Mouse (Mus musculus) hindbrain, embryonic 16.5 days (tissue): ENCODE results near the gene Ptpn11. TPM values are rescaled to one million over a fixed set of nuclear protein-coding genes. Genes with fewer than 3 reads are reported as not detected.
A peak's percentile ranks its signal among the peaks of the same experiment; 100 is the strongest.

Source experiments
- ATAC-seq: fragments of 200-750 bp; cut with Nextera tagmentation; 2 replicates; pipeline ENCODE4 v1.8.0; 2017; ENCODE audit warnings: moderate TSS enrichment, moderate library complexity
- H3K27ac ChIP-seq: fragments of 300-500 bp; sonication (generic); 2 replicates; pipeline ENCODE4 v1.5.1; 2014; ENCODE audit warnings: low read depth, mild to moderate bottlenecking, control low read depth, low read length, moderate library complexity
- H3K27me3 ChIP-seq: fragments of 300-500 bp; sonication (generic); replicated peaks from 2 replicates; pipeline ENCODE4 v1.6.1; 2014; ENCODE audit warnings: low read length; ENCODE audit not compliant: control insufficient read depth, insufficient read depth
- H3K36me3 ChIP-seq: fragments of 300-500 bp; sonication (generic); 2 replicates; pipeline ENCODE4 v1.6.1; 2014; ENCODE audit warnings: mild to moderate bottlenecking, low read length, moderate library complexity, mixed read lengths; ENCODE audit not compliant: control insufficient read depth, insufficient read depth
- H3K4me1 ChIP-seq: fragments of 300-500 bp; sonication (generic); 2 replicates; pipeline ENCODE4 v1.6.1; 2014; ENCODE audit warnings: low read depth, low read length; ENCODE audit not compliant: control insufficient read depth, insufficient read depth
- H3K4me2 ChIP-seq: fragments of 300-500 bp; sonication (generic); 2 replicates; pipeline ENCODE4 v1.6.1; 2014; ENCODE audit warnings: mild to moderate bottlenecking, low read length, control low read depth, moderate library complexity
- H3K4me3 ChIP-seq: fragments of 300-500 bp; sonication (generic); 2 replicates; pipeline ENCODE4 v1.5.1; 2014; ENCODE audit warnings: mild to moderate bottlenecking, low read length, control low read depth, moderate library complexity
- H3K9ac ChIP-seq: fragments of 300-500 bp; sonication (generic); 2 replicates; pipeline ENCODE4 v1.6.1; 2014; ENCODE audit warnings: low read depth, mild to moderate bottlenecking, control low read depth, low read length, moderate library complexity
- H3K9me3 ChIP-seq: fragments of 300-500 bp; sonication (generic); 2 replicates; pipeline ENCODE4 v1.6.1; 2014; ENCODE audit warnings: mild to moderate bottlenecking, low read length, moderate library complexity; ENCODE audit not compliant: control insufficient read depth
- WGBS: fragments of 180-500 bp; shearing (Covaris S2); extraction: QIAGEN DNeasy Blood & Tissue Kit; methylation state at CpG from one replicate; pipeline ENCODE4 v1.1.7; 2014; 5-methylcytosine and 5-hydroxymethylcytosine counted together
- polyA plus RNA-seq: library from polyadenylated mRNA; unstranded; fragments of >200 nt; fragmentation: Nextera tagmentation; extraction: Ambion mirVana; gene quantifications from 2 replicates; pipeline ENCODE4 v1.2.1, GENCODE M21; 2015

Ptpn11 gene
- polyA plus RNA-seq, 1 experiment from 2014 or later = 20.9 TPM

- Histone ChIP-seq H3K36me3 (no peaks in the 10 kb centered on the region), H3K9me3 (no peaks in the 10 kb centered on the region), H3K27me3 (no peaks in the 10 kb centered on the region), H3K4me1 (no peaks in the 10 kb centered on the region; the same call in 1 of the 2 replicates), H3K9ac (no peak overlapping the region), H3K4me2 (no peak overlapping the region), H3K4me3 (no peak overlapping the region), H3K27ac (no peak overlapping the region)
- no peak for ATAC-seq
- 88% methylated on average over 5 of the region's 5 CpGs for WGBS
Observed at GRCm38 (mm10) chr5:121096744-121097143, 94.5 kb downstream of the Ptpn11 start.

GRCm38 (mm10) chr5:121093281-121093680 lies 97.9 kb downstream of the Ptpn11 start:
- WGBS = 56% methylated on average over 3 of the region's 3 CpGs
- H3K9me3 ChIP-seq = no peaks in the 10 kb centered on the region
- H3K4me3 ChIP-seq = no peak overlapping the region

GRCm38 (mm10) chr5:121089660-121090059 lies 101.5 kb downstream of the Ptpn11 start:
- Histone ChIP-seq H3K27ac (peak overlapping the region; percentile 74), H3K9me3 (no peaks in the 10 kb centered on the region), H3K36me3 (no peaks in the 10 kb centered on the region), H3K27me3 (no peaks in the 10 kb centered on the region), H3K4me3 (no peak overlapping the region), H3K9ac (no peak overlapping the region; the same call in 1 of the 2 replicates), H3K4me2 (no peak overlapping the region), H3K4me1 (peaks cover 8% of the 10 kb centered on the region)
- ATAC-seq = peak; percentile 90
- WGBS = 39% methylated on average over 7 of the region's 7 CpGs

More at GRCm38 (mm10) chr5:121093281-121093680, 97.9 kb downstream of the Ptpn11 start:
- no peak for ATAC-seq
- no peaks in the 10 kb centered on the region for H3K27me3 ChIP-seq
- H3K4me2 ChIP-seq = no peak overlapping the region
- H3K27ac ChIP-seq = no peak overlapping the region
- H3K9ac ChIP-seq = no peak overlapping the region
- H3K36me3 ChIP-seq = no peaks in the 10 kb centered on the region
- peaks cover 8% of the 10 kb centered on the region for H3K4me1 ChIP-seq

DNA sequence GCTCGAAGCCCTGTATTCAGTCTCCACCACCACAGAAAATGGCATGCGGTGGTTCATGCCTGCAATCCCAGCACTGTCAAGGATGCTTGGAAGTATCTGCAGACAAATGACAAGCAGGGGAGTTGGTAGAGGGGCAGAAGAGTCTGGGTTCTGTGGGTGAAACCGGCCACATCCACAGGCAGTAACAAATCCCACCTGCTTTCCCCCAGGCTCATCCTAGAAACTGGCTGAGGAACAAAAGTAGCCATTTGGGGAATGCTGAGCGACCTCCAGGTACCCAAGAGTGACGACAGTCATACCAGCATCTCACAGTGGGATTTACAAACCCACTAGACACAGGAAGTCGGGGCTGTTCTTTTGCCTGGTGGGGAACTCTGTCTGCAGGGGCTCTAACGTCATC lies 103.5 kb downstream of the Ptpn11 start:
- H3K4me1 ChIP-seq = peaks cover 8% of the 10 kb centered on the region
- no peak overlapping the region for H3K9ac ChIP-seq
- 60% methylated on average over 7 of the region's 7 CpGs for WGBS
- H3K27ac ChIP-seq = no peak overlapping the region
- no peak for ATAC-seq
- no peak overlapping the region for H3K4me2 ChIP-seq
- H3K36me3 ChIP-seq = no peaks in the 10 kb centered on the region
- no peak overlapping the region for H3K4me3 ChIP-seq
- no peaks in the 10 kb centered on the region for H3K27me3 ChIP-seq
- H3K9me3 ChIP-seq = no peaks in the 10 kb centered on the region

- H3K27ac ChIP-seq = no peak overlapping the region
- H3K9ac ChIP-seq = no peak overlapping the region
- H3K36me3 ChIP-seq = no peaks in the 10 kb centered on the region
- H3K9me3 ChIP-seq = 0 out of 2 replicates have a peak, but pooled peaks cover 2% of the 10 kb centered on the region
- no peak for ATAC-seq
- WGBS = 90% methylated on average over 7 of the region's 7 CpGs
- H3K4me2 ChIP-seq = no peak overlapping the region
- no peak overlapping the region for H3K4me3 ChIP-seq
- H3K27me3 ChIP-seq = no peaks in the 10 kb centered on the region
- no peaks in the 10 kb centered on the region; the same call in 1 of the 2 replicates for H3K4me1 ChIP-seq
Observed at GRCm38 (mm10) chr5:121082605-121083004, 108.6 kb downstream of the Ptpn11 start.

GRCm38 (mm10) chr5:121081754-121082153 lies 109.4 kb downstream of the Ptpn11 start:
- no peak overlapping the region for H3K9ac ChIP-seq
- no peak overlapping the region for H3K27ac ChIP-seq
- H3K4me1 ChIP-seq = no peaks in the 10 kb centered on the region; the same call in 1 of the 2 replicates
- ATAC-seq = no peak
- H3K4me3 ChIP-seq = no peak overlapping the region
- H3K36me3 ChIP-seq = no peaks in the 10 kb centered on the region
- no peak overlapping the region for H3K4me2 ChIP-seq
- no peaks in the 10 kb centered on the region for H3K27me3 ChIP-seq
- 0 out of 2 replicates have a peak, but pooled peaks cover 2% of the 10 kb centered on the region for H3K9me3 ChIP-seq
- 74% methylated on average over 5 of the region's 5 CpGs for WGBS

Other genes with a start within 250 kb of the Ptpn11 start
- gene Rph3a, start 181.3 kb downstream of the Ptpn11 start, polyA plus RNA-seq = 35.2 and 35.7 TPM in 2 replicates
- 318 and 333 TPM in 2 replicates for gene Rpl6, start 13.1 kb upstream of the Ptpn11 start, polyA plus RNA-seq
- 16.6 and 17.1 TPM in 2 replicates for gene Hectd4, start 28.8 kb upstream of the Ptpn11 start, polyA plus RNA-seq
- 112 and 124 TPM in 2 replicates for gene Trafd1, start 194.2 kb upstream of the Ptpn11 start, polyA plus RNA-seq
- 58.5 and 59.4 TPM in 2 replicates for gene Naa25, start 206.5 kb upstream of the Ptpn11 start, polyA plus RNA-seq